Mouse (Mus musculus) splenic B cell, adult 2 months (primary cell): Measurements from ENCODE around the gene Gtf2i.

ENCODE experiments used
- DNase-seq: peaks from one replicate; pipeline ENCODE4 v3.0.0-alpha.2; 2011; ENCODE audit warnings: low read depth, low spot score
- H3K27me3 ChIP-seq: 2 replicates; pipeline ENCODE4 v1.6.1; 2012; ENCODE audit warnings: mild to moderate bottlenecking, low read length, moderate library complexity, mixed read lengths; ENCODE audit not compliant: control insufficient read depth, poor library complexity, insufficient read depth, severe bottlenecking
- H3K36me3 ChIP-seq: 2 replicates; pipeline ENCODE4 v1.6.1; 2012; ENCODE audit warnings: mild to moderate bottlenecking, low read length, moderate library complexity, mixed read lengths; ENCODE audit not compliant: control insufficient read depth, poor library complexity, insufficient read depth, severe bottlenecking

Gene Gtf2i

DNA sequence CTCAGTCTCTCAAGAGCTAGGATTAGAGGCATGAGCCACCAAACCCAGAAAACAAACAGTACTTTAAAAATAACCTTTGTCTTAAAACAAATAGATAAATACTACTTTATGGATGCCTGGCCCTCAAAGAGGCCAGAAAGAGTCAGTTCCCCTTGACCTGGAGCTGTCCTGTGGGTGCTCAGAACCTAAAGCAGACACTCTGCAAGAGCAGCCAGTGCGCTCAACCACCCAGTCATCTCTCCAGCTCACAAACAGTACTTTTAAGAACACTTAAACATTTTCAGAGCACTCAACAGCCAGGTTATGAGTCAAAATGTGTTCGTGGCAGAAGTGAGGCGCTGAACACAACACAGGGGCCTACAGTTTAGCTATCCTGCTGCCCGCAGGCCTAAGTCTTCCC is 63.5 kb downstream of the Gtf2i start:
- Histone ChIP-seq H3K27me3 (no peaks in the 10 kb centered on the region), H3K36me3 (peaks cover 6% of the 10 kb centered on the region)
- DNase-seq = no peak

DNA sequence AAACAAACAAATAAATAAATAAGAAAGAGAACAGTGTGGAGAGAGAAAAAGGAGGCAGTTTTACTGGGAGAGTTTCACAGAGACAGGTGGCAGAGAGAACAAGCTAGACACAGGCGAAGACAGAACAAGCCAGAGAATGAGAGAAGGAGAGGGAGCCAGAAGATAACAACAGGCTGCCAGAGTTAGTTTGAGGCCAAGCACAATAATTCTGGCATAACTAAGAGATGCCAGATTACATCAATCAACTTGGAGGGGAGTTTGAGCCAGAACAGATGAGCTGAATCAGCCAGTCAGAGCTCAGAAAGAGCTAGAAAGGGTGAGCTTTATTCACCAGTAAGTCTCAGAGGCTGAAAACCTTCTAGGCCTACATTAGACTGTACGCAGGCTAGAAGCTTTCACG is 64.0 kb downstream of the Gtf2i start:
- peaks cover 6% of the 10 kb centered on the region for H3K36me3 ChIP-seq
- DNase-seq = no peak
- H3K27me3 ChIP-seq = no peaks in the 10 kb centered on the region

DNA sequence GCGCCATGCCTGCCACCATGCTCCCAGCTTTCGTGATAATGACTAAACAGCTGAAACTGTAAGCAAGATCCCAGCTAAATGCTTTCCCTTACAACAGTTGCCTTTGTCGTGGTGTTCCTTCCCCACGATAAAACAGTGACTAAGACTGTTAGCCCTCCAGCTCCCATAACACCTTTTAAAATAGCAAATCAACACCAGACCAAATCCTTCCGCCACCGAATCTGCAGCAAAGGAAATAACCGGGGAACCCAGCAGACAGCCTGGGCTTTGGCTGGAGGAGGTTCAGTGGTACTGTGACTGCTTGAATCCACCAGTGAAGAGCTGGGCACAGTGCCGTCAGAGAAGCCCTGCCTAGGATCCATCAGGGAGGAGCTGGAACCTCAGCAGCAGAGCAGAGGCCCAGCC is 65.3 kb downstream of the Gtf2i start:
- peaks cover 8% of the 10 kb centered on the region for H3K36me3 ChIP-seq
- no peaks in the 10 kb centered on the region for H3K27me3 ChIP-seq
- DNase-seq = no peak

DNA sequence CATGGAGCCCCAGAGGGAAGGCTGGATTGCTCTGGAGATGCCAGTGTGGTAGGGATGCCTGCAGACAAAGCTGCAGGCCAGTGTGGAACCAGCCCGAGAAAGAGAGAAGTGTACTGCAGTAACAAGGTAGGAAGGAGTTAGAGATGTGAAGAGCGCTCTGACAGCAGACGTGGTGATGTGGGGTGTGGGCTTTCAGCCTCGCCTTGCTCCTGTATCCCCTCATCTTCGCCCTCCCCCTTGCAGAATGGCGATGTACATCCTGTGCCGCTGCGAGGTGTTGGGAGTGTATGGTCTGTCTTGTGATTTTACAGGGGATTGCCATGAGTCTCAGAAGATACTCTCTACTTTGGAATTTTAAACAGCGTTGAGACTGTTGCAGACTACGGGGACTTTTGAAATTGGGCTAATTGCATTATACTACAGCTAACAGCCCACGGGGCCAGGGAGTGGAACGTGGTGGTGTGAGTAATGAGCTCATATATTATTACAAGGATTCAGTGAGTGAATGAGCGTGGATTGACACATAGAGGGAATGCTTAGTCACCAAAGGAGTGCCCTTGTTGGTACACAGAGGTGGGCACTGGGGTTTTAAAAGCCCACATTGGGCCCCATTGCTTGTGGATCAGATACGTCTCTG is 65.8 kb downstream of the Gtf2i start:
- peaks cover 7% of the 10 kb centered on the region for H3K36me3 ChIP-seq
- DNase-seq = no peak
- no peaks in the 10 kb centered on the region for H3K27me3 ChIP-seq

DNA sequence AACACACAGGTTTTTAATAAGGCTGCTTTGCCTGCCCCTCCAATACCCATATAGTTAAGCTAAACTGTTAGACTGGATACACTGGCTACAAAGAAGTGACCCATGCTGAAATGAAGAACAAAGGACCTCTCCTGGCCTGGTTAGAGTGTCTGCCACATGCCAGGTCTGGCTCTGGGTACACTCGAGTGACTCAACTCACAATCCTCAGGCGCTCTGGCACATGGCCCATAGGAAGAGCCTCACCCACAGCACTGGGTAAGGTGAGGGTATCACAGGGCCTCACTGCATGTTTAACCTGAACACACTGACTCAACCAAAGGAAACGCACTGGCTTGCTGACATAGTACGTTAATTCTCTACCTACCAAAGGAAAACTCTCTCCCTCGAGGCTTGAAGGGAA is 68.4 kb downstream of the Gtf2i start:
- Histone ChIP-seq H3K27me3 (no peaks in the 10 kb centered on the region), H3K36me3 (peaks cover 6% of the 10 kb centered on the region)
- no peak for DNase-seq

DNA sequence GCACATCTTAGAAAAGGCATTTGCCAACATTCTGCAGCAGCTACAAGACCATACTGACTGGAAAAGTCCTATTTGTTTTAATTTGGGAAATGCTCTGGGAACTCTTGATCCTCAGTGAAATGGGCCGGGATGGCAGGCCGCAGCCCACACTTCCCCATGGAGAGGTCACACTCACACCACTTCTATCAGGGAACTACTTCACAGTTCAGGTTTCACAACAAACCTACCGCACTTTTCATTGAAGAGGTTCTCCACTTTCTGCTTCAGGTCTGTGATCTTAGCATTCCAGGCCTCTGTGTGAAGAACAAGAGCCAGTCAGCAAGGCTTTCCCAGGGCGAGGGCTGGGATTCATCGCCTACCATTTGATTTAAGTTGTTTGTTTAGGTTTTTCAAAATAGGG is 69.7 kb downstream of the Gtf2i start:
- peaks cover 10% of the 10 kb centered on the region for H3K36me3 ChIP-seq
- no peak for DNase-seq
- no peaks in the 10 kb centered on the region for H3K27me3 ChIP-seq

DNA sequence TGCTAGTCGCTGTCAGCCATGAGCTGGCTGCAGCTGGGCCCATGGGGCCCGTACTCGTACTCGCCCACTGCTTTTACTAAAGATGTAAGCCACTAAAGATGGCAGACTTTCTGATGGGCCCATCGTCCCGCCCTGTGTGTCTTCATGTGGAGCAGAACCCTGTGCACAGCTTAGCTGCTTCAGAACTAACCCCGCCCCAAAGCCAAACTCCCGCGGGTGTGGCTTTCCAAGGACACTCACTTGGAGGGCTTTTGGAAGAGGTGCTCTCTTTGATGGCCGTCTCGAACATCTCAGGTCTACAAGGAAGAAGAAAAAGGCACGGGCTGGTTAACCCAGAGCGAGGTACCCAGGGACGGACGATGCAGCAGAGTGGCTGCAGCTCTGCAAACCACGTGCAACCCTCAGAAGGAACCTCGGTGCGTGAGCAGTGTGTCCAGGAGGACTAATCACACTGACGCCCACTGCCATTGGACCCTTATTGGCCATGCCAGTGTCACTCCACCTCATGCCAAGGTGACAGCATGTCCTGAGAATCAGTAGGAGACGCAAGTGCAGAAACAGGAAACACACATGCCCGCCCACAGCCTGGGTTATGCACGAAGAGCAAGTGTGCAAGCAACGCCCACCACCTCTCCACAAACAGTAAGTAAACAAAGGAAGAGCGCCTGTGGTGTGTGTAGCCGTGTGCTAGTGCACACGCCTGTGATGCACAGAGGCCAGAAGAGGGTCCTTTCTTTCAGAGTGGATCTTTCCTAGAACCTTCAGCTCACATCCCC is 70.7 kb downstream of the Gtf2i start:
- Histone ChIP-seq H3K36me3 (peaks cover 10% of the 10 kb centered on the region), H3K27me3 (no peaks in the 10 kb centered on the region)
- DNase-seq = no peak

DNA sequence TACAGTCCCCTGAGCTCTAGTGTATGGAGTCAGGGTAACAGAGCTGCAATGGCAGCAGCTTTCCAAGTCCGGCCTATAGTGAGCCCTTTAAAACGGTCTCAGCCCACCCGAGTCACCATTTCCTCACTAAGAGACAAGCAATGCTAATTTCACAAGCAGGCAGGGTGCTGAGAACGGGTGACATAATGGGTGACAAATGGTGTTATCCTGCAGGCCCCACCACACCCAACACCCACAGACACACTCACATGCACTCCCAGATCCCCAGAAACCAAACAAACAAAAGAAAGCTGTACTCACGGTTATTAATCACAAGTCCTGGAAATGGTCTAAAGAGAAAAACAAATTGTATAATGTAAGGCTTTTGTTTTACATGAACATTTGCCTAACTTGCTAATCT is 72.7 kb downstream of the Gtf2i start:
- no peak for DNase-seq
- Histone ChIP-seq H3K27me3 (no peaks in the 10 kb centered on the region), H3K36me3 (peaks cover 10% of the 10 kb centered on the region)

DNA sequence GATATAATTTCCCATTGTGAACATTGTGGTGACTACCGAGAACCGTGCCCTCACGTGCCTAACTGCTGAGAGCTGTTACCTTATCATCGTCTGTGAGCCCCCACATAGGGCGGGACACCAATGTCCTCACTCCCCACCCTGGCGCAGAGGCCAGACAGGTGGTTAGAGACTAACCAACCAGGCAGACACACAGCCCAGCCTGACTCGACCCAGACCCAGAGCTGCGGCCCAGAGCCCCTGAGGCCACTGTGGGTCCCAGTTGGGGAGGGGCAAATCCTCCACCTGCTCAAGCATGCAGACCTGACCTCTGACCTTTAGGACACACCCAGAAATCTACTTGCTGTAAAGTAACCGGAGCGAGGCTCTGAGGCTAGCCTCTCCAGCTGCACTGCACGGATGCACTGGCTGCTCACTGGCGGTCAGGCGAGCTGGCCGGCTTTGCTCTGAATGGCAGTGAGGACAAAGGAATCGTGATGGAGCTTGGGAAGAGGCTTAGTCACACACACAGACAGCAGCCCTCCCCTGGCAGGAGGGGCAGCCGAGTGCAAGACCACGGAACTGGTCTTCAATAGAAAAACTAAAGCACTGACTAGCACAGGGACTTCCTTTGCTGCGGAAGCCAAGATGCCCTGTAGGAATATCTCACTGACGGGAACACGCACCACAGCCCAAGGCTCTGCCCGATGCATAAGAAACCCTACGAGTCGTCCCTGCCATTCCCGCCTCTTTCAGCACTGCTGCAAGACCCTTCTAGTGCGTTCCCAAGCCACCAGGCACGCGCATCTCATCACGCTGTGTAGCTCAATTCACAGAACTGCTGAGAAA is 76.4 kb downstream of the Gtf2i start:
- Histone ChIP-seq H3K36me3 (peaks cover 5% of the 10 kb centered on the region), H3K27me3 (no peaks in the 10 kb centered on the region)
- no peak for DNase-seq

DNA sequence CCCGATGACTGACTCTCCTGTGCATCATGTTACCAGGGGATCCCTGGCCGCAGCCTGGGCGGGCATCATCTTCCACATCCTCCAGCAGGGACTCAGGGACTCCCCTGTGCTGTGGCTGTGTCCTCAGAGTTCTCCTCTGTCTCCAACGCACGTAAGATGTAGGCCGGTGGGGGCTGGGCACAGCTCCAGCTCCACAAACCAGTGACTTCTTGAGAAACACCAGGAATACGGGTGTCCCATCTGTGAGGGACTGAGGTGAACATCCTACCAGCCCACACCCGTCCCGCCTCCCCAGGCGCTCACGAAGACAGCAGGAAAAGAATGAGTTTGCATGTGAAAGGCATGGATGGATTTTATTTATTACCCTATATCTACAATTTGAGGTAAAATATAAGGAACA is 77.1 kb downstream of the Gtf2i start:
- DNase-seq = no peak
- H3K36me3 ChIP-seq = peaks cover 5% of the 10 kb centered on the region
- no peaks in the 10 kb centered on the region for H3K27me3 ChIP-seq

DNA sequence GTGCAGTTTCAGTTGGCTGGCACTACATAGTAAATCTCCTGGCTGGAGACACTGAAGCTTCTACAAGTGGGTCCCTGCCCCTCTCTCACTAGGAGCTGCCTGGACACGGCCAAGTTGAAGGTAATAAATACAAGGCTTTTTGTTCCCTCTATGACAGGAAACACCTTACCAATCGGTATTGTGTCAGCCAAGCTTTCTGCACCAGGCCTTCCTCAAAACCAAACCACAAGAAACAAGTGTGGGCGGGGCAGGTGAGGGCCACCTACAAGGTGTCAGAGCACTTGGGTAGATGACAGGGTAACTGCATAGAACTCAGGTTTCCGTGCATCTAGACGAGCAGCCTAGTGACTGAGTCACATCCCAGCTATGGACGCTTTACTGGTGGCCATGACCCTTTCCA is 77.8 kb downstream of the Gtf2i start:
- DNase-seq = peak; percentile 89
- no peaks in the 10 kb centered on the region for H3K27me3 ChIP-seq

DNA sequence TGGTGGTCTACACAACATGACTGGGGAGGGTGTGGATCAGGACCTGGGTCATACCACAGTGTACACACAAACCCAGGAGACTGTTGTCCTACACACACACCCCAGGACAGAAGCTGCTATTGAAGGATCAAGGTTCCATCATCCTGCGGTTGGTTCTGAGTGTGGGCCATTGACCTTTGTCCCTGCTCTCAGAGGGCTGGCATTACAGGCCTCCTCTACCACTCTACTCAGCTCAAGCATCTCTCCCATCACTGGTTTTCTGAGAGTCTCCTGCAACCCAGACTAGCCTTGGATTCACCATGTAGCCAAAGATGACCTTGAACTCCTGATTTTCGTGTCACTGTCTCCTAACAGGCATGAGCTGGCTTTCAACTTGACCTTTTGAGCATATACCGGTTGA is 78.3 kb downstream of the Gtf2i start:
- no peaks in the 10 kb centered on the region for H3K27me3 ChIP-seq
- DNase-seq = no peak
- peaks cover 5% of the 10 kb centered on the region for H3K36me3 ChIP-seq

More for the DNA sequence above, 77.8 kb downstream of the Gtf2i start:
- H3K36me3 ChIP-seq = peaks cover 5% of the 10 kb centered on the region

DNA sequence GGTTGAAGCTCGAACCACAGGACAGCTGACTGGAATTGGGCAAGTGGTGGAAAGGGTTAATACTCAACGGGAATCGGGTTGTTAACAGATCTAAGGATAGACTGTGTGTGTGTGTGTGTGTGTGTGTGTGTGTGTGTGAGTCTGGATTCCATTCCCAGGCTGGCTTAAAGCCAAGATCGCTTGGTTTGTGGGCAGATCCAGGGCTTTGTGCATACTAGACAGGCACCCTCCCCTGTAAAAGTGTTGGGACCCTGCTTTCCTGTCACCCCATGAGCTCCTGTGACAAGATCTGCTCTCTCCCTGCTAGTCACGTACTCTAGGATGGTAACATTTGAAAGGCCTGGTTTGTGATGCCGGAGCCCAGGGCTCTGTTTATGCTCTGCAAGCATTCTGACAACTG is 79.4 kb downstream of the Gtf2i start:
- no peaks in the 10 kb centered on the region for H3K27me3 ChIP-seq
- DNase-seq = no peak
- peaks cover 1% of the 10 kb centered on the region for H3K36me3 ChIP-seq

DNA sequence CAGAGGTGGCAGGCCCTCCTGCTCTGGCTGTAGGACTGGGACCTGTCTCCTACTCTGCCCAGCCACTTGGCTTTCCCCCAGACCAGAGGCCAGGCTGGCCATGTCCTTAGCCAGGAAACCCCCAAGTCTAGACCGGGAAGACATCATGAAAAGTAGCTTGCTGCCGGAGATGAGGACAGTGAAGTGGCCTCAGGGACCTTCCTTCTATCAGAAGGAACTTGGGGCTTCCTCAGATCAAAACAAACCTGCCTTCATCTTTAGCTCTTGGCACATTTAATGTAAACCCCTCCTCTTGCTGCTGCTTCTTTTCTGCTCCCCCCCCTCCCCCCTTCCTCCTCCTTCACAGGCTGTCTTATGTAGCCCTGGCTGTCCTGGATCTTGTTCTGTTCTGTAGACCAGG is 80.4 kb downstream of the Gtf2i start:
- Histone ChIP-seq H3K27me3 (no peaks in the 10 kb centered on the region), H3K36me3 (no peaks in the 10 kb centered on the region; the same call in 1 of the 2 replicates)
- no peak for DNase-seq

DNA sequence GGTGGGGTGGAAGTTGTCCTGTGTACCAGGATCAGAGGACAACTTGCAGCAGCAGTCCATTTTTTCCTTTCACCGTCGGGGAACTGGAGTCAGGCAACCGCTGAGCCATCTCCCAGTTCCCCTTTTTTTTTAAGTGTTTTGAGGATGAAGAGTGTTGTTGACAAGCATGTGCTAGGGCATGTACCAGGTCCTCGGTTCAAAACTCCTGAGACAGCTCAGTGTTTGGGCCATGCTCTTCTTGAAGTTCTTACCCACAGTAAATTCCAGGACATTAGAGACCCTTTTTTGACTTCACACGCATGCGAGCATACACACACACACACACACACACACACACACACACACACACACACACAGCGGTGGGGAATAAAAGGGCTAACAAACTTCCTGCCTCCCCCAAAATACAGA is 81.3 kb downstream of the Gtf2i start:
- no peaks in the 10 kb centered on the region for H3K27me3 ChIP-seq
- peak; percentile 59 for DNase-seq

More for the DNA sequence above, 81.3 kb downstream of the Gtf2i start:
- no peaks in the 10 kb centered on the region for H3K36me3 ChIP-seq
